Mouse (Mus musculus) testis, adult 2 months (tissue): ENCODE data around the gene Tomm40.

Source experiments
- CTCF ChIP-seq: fragments of 200-500 bp; IDR thresholded peaks from 2 replicates; pipeline ENCODE4 v1.5.1; 2012; ENCODE audit warnings: low read depth, mild to moderate bottlenecking, inconsistent platforms, low read length, moderate library complexity; ENCODE audit not compliant: control insufficient read depth, insufficient read depth, insufficient replicate concordance
- POLR2A ChIP-seq: fragments of 200-500 bp; IDR thresholded peaks from 2 replicates; pipeline ENCODE4 v1.6.1; 2012; ENCODE audit warnings: low read depth, mild to moderate bottlenecking, inconsistent platforms, low read length, moderate library complexity; ENCODE audit not compliant: control insufficient read depth

DNA sequence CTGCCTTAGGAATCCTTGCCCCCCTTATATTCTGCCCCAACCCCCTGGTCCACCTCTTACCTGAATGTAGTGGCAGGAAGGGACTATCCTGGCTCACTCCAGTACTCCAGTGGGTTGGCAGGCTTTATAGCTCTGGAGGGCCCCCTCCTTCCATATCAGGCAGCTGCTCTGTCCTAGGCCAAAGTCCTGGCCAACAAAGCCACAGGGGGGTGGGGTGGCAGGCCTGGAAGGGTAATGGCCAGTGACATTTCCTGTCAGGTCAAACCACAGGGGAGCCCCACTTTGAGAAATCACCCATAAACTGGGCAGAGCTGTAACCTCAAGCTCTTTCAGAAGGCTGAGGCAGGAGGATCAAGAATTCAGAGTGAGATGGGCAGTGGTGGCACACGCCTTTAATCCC is 38.6 kb downstream of the Tomm40 start:
- TF ChIP-seq POLR2A (no peak), CTCF (no peak)
